Mouse (Mus musculus): Measurements from ENCODE around the gene Tnrc6b. TPM values are rescaled to one million over a fixed set of nuclear protein-coding genes. Genes with fewer than 3 reads are reported as not detected.
"Not testable (repeated sequence)": the region's sequence is repeated elsewhere in the genome, so short reads cannot be mapped to it uniquely, and the experiment has no call there.

Tnrc6b gene
- total and polyA plus RNA-seq, 3 experiments: 14.2 to 146 (median 24.5) TPM

GRCm38 (mm10) chr15:80859366-80859765, 148.3 kb downstream of the Tnrc6b start:
- DNase-seq (ENCODE audit: low spot score) (no peak), ATAC-seq (ENCODE audit: extremely low read depth, insufficient number of reproducible peaks, low FRiP score, poor library complexity, severe bottlenecking) (no peak)
- no peaks in the 10 kb centered on the region for H3K27me3 ChIP-seq (ENCODE audit: insufficient read depth, low read length)
- H3K36me3 ChIP-seq (replicated peaks): peaks cover 40% of the 10 kb centered on the region
- TF ChIP-seq GATA1 (IDR thresholded peaks at IDR 0.05; ENCODE audit: borderline replicate concordance, low read length) (no peak), POLR2AphosphoS5 (IDR thresholded peaks at IDR 0.05; ENCODE audit: insufficient replicate concordance, low read depth, low read length) (no peak), TAL1 (conservative IDR thresholded peaks at IDR 0.05; ENCODE audit: low read depth, low read length) (no peak), GATA2 (IDR thresholded peaks at IDR 0.05; ENCODE audit: borderline replicate concordance, low read depth, low read length) (no peak), CTCF (IDR thresholded peaks at IDR 0.05; ENCODE audit: low read depth, low read length) (no peak)
- no peak overlapping the region for H3K4me3 ChIP-seq (ENCODE audit: low read depth, low read length)
- H3K4me1 ChIP-seq (ENCODE audit: insufficient read depth, low read depth, low read length): peaks cover 3% of the 10 kb centered on the region; the same call in 1 of the 2 replicates
- H3K9me3 ChIP-seq (replicated peaks): no peaks in the 10 kb centered on the region

- no peak for DNase-seq (ENCODE audit: low spot score)
- H3K36me3 ChIP-seq (replicated peaks): peaks cover 41% of the 10 kb centered on the region
- ATAC-seq (ENCODE audit: extremely low read depth, insufficient number of reproducible peaks, low FRiP score, poor library complexity, severe bottlenecking): no peak
- H3K4me1 ChIP-seq (ENCODE audit: insufficient read depth, low read depth, low read length): no peaks in the 10 kb centered on the region
- no peak overlapping the region for H3K4me3 ChIP-seq (ENCODE audit: low read depth, low read length)
- no peaks in the 10 kb centered on the region for H3K27me3 ChIP-seq (ENCODE audit: insufficient read depth, low read length)
- TF ChIP-seq POLR2AphosphoS5 (IDR thresholded peaks at IDR 0.05; ENCODE audit: insufficient replicate concordance, low read depth, low read length): no peak
- H3K9me3 ChIP-seq (replicated peaks): no peaks in the 10 kb centered on the region
These were observed 150.2 kb downstream of the Tnrc6b start for GRCm38 (mm10) chr15:80861302-80861701.

- H3K36me3 ChIP-seq (replicated peaks): peaks cover 48% of the 10 kb centered on the region
- no peaks in the 10 kb centered on the region for H3K27me3 ChIP-seq (ENCODE audit: insufficient read depth, low read length)
- TF ChIP-seq CTCF (IDR thresholded peaks at IDR 0.05; ENCODE audit: low read depth, low read length): no peak
- no peak for TF ChIP-seq POLR2AphosphoS5 (IDR thresholded peaks at IDR 0.05; ENCODE audit: insufficient replicate concordance, low read depth, low read length)
- TF ChIP-seq TAL1 (conservative IDR thresholded peaks at IDR 0.05; ENCODE audit: low read depth, low read length): no peak
- no peak for TF ChIP-seq GATA1 (IDR thresholded peaks at IDR 0.05; ENCODE audit: borderline replicate concordance, low read length)
- TF ChIP-seq GATA2 (IDR thresholded peaks at IDR 0.05; ENCODE audit: borderline replicate concordance, low read depth, low read length): no peak
- H3K4me1 ChIP-seq (ENCODE audit: insufficient read depth, low read depth, low read length): no peaks in the 10 kb centered on the region
- H3K4me3 ChIP-seq (ENCODE audit: low read depth, low read length): no peak overlapping the region
- no peaks in the 10 kb centered on the region for H3K9me3 ChIP-seq (replicated peaks)
- DNase-seq (ENCODE audit: low spot score): no peak
- ATAC-seq (ENCODE audit: extremely low read depth, insufficient number of reproducible peaks, low FRiP score, poor library complexity, severe bottlenecking): no peak
These were observed 150.9 kb downstream of the Tnrc6b start for GRCm38 (mm10) chr15:80862027-80862426.

- H3K27me3 ChIP-seq (ENCODE audit: insufficient read depth, low read length); H3K4me1 ChIP-seq (ENCODE audit: insufficient read depth, low read depth, low read length); H3K9me3 ChIP-seq (replicated peaks); ATAC-seq (ENCODE audit: extremely low read depth, insufficient number of reproducible peaks, low FRiP score, poor library complexity, severe bottlenecking); H3K4me3 ChIP-seq (ENCODE audit: low read depth, low read length); DNase-seq (ENCODE audit: low spot score): not testable (repeated sequence)
- peaks cover 37% of the 10 kb centered on the region for H3K36me3 ChIP-seq (replicated peaks)
These were observed 157.5 kb downstream of the Tnrc6b start for GRCm38 (mm10) chr15:80868603-80869002.

GRCm38 (mm10) chr15:80874726-80875125, 163.6 kb downstream of the Tnrc6b start:
- Histone ChIP-seq H3K36me3 (replicated peaks) (peaks cover 51% of the 10 kb centered on the region), H3K4me1 (ENCODE audit: insufficient read depth, low read depth, low read length) (no peaks in the 10 kb centered on the region), H3K4me3 (ENCODE audit: low read depth, low read length) (no peak overlapping the region), H3K9me3 (replicated peaks) (no peaks in the 10 kb centered on the region), H3K27me3 (ENCODE audit: insufficient read depth, low read length) (no peaks in the 10 kb centered on the region)
- TF ChIP-seq GATA1 (IDR thresholded peaks at IDR 0.05; ENCODE audit: borderline replicate concordance, low read length) (no peak), TAL1 (conservative IDR thresholded peaks at IDR 0.05; ENCODE audit: low read depth, low read length) (no peak), CTCF (IDR thresholded peaks at IDR 0.05; ENCODE audit: low read depth, low read length) (no peak), POLR2AphosphoS5 (IDR thresholded peaks at IDR 0.05; ENCODE audit: insufficient replicate concordance, low read depth, low read length) (no peak), GATA2 (IDR thresholded peaks at IDR 0.05; ENCODE audit: borderline replicate concordance, low read depth, low read length) (no peak)
- ATAC-seq (ENCODE audit: extremely low read depth, insufficient number of reproducible peaks, low FRiP score, poor library complexity, severe bottlenecking) (no peak), DNase-seq (ENCODE audit: low spot score) (no peak)

GRCm38 (mm10) chr15:80876231-80876630, 165.1 kb downstream of the Tnrc6b start:
- Histone ChIP-seq H3K9me3 (replicated peaks) (no peaks in the 10 kb centered on the region), H3K4me1 (ENCODE audit: insufficient read depth, low read depth, low read length) (peaks cover 3% of the 10 kb centered on the region; the same call in 1 of the 2 replicates), H3K36me3 (replicated peaks) (peaks cover 64% of the 10 kb centered on the region), H3K27me3 (ENCODE audit: insufficient read depth, low read length) (no peaks in the 10 kb centered on the region), H3K4me3 (ENCODE audit: low read depth, low read length) (no peak overlapping the region)
- DNase-seq (ENCODE audit: low spot score): no peak
- no peak for TF ChIP-seq TAL1 (conservative IDR thresholded peaks at IDR 0.05; ENCODE audit: low read depth, low read length)
- TF ChIP-seq CTCF (IDR thresholded peaks at IDR 0.05; ENCODE audit: low read depth, low read length): no peak
- TF ChIP-seq GATA1 (IDR thresholded peaks at IDR 0.05; ENCODE audit: borderline replicate concordance, low read length): no peak
- no peak for TF ChIP-seq POLR2AphosphoS5 (IDR thresholded peaks at IDR 0.05; ENCODE audit: insufficient replicate concordance, low read depth, low read length)
- TF ChIP-seq GATA2 (IDR thresholded peaks at IDR 0.05; ENCODE audit: borderline replicate concordance, low read depth, low read length): no peak
- ATAC-seq (ENCODE audit: extremely low read depth, insufficient number of reproducible peaks, low FRiP score, poor library complexity, severe bottlenecking): no peak

- H3K36me3 ChIP-seq (replicated peaks): peaks cover 86% of the 10 kb centered on the region
- no peak for TF ChIP-seq POLR2AphosphoS5 (IDR thresholded peaks at IDR 0.05; ENCODE audit: insufficient replicate concordance, low read depth, low read length)
- no peak for TF ChIP-seq GATA2 (IDR thresholded peaks at IDR 0.05; ENCODE audit: borderline replicate concordance, low read depth, low read length)
- TF ChIP-seq GATA1 (IDR thresholded peaks at IDR 0.05; ENCODE audit: borderline replicate concordance, low read length): no peak
- TF ChIP-seq CTCF (IDR thresholded peaks at IDR 0.05; ENCODE audit: low read depth, low read length): no peak
- TF ChIP-seq TAL1 (conservative IDR thresholded peaks at IDR 0.05; ENCODE audit: low read depth, low read length): no peak
These were observed 173.0 kb downstream of the Tnrc6b start for GRCm38 (mm10) chr15:80884095-80884494.

More at GRCm38 (mm10) chr15:80884095-80884494, 173.0 kb downstream of the Tnrc6b start:
- no peak overlapping the region for H3K4me3 ChIP-seq (ENCODE audit: low read depth, low read length)
- ATAC-seq (ENCODE audit: extremely low read depth, insufficient number of reproducible peaks, low FRiP score, poor library complexity, severe bottlenecking) (no peak), DNase-seq (ENCODE audit: low spot score) (no peak)
- H3K9me3 ChIP-seq (replicated peaks): no peaks in the 10 kb centered on the region
- no peaks in the 10 kb centered on the region for H3K27me3 ChIP-seq (ENCODE audit: insufficient read depth, low read length)
- H3K4me1 ChIP-seq (ENCODE audit: insufficient read depth, low read depth, low read length): peaks cover 6% of the 10 kb centered on the region; the same call in 1 of the 2 replicates
